Comparison of ENCODE assay signal across 8 mouse cellular contexts in the genomic region with DNA sequence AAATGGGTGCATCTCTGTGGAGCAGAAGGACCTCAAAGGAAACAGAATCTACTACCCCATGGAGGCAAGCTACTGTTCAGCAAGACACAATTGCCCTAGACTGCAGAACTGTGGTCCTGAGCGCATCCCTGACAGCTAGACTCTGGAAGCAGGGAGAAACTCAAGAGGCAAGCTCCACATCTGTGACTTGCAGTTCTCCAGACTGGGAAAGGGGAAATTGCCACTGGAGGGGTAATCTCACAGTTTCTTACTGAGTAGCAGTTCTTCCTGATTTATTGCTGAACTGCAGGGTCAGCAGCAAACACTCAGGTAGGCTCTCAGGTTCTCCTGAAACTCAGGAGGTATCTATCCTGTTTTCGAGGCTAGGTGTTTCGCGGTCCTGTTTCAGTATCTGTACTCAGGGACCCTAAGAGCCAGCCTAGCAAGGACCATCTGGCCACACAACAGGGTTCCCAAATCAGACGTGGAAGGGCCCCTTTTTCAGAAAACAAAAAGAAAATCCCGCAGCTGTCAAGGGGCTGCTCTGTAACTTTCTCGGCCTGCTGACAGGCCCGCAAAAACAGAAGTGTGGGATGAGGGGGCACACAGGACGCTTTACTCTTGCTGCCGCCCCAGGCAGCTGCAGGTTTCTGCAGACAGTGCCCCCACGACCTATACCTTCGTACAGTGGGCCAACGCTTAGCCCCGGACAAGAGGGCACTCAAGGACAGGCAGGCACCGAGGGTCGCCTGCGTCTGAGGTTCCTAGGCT. TPM values are rescaled to one million over a fixed set of nuclear protein-coding genes. Genes with fewer than 3 reads are reported as not detected.
DNase-seq lines count a peak whose midpoint lies in the region; ATAC-seq and TF ChIP-seq lines count a peak whose summit lies in the region.

No protein-coding gene starts in this region.

- peaks cover 19% of the 10 kb centered on the region for H3K4me1 ChIP-seq in liver, adult 2 months (ENCODE audit: control insufficient read depth, insufficient read depth, low read length)
- peaks cover 21% of the 10 kb centered on the region for H3K4me1 ChIP-seq in heart, postnatal 0 days (ENCODE audit: control insufficient read depth, insufficient read depth)

- peaks cover 24% of the 10 kb centered on the region for H3K79me2 ChIP-seq in liver, adult 2 months (ENCODE audit: control insufficient read depth, insufficient read depth, low read length)

- H3K4me3 ChIP-seq in liver, adult 2 months (ENCODE audit: insufficient read depth, low read depth, low read length): peak overlapping the region; percentile 69
- H3K4me3 ChIP-seq in heart, postnatal 0 days (ENCODE audit: low read depth, low read length): peak overlapping the region; percentile 90

- no peak for TF ChIP-seq POLR2A in liver, adult 2 months (IDR thresholded peaks at IDR 0.05; ENCODE audit: extremely low read depth, insufficient read depth, low read length)

- H3K4me2 ChIP-seq in heart, postnatal 0 days (ENCODE audit: low read depth, low read length): peak overlapping the region; percentile 79

- TF ChIP-seq CTCF in liver, adult 2 months (IDR thresholded peaks at IDR 0.05; ENCODE audit: low read depth, low read length): no peak
- TF ChIP-seq CTCF in heart, postnatal 0 days (IDR thresholded peaks at IDR 0.05; ENCODE audit: low read depth): no peak

- H3K9me3 ChIP-seq in heart, postnatal 0 days (replicated peaks; ENCODE audit: control insufficient read depth, low read length): no peaks in the 10 kb centered on the region

- peak; percentile 17 for DNase-seq in liver, adult 2 months (ENCODE audit: extremely low read depth, low read depth, low spot score)
- DNase-seq in liver: no peak
- DNase-seq in brain, adult 2 months (ENCODE audit: low read depth, low spot score): peak; percentile 35
- DNase-seq in heart, postnatal 0 days (ENCODE audit: low spot score): no peak
- no peak for DNase-seq in urinary bladder, postnatal 14 days (ENCODE audit: low spot score)
- DNase-seq in gastrocnemius, postnatal 4 days (ENCODE audit: low spot score in 2 of 2): no peak
- no peak for DNase-seq in gastrocnemius, adult 8-10 months (ENCODE audit: low spot score in 2 of 2)

- 11% methylated on average over 17 of the region's 17 CpGs for WGBS in liver, adult 2 months
- WGBS in heart, postnatal 0 days: 6% methylated on average over 17 of the region's 17 CpGs

- no peaks in the 10 kb centered on the region for H3K27me3 ChIP-seq in liver, adult 2 months (ENCODE audit: control insufficient read depth, insufficient read depth, low read length)
- H3K27me3 ChIP-seq in heart, postnatal 0 days (ENCODE audit: control insufficient read depth, insufficient read depth, low read length): no peaks in the 10 kb centered on the region

- H3K27ac ChIP-seq in liver, adult 2 months (replicated peaks; ENCODE audit: insufficient read depth, low read depth, low read length): peak overlapping the region; percentile 68
- H3K27ac ChIP-seq in heart, postnatal 0 days (ENCODE audit: low read depth): peak overlapping the region; percentile 81

- H3K9ac ChIP-seq in liver, adult 2 months (ENCODE audit: low read depth, low read length): peak overlapping the region; percentile 74
- peak overlapping the region; percentile 85 for H3K9ac ChIP-seq in heart, postnatal 0 days (replicated peaks; ENCODE audit: low read depth, low read length)

- H3K36me3 ChIP-seq in liver, adult 2 months (ENCODE audit: control insufficient read depth, insufficient read depth, low read length): no peaks in the 10 kb centered on the region
- peaks cover 5% of the 10 kb centered on the region for H3K36me3 ChIP-seq in heart, postnatal 0 days (replicated peaks; ENCODE audit: control insufficient read depth, insufficient read depth, low read length)

- no peak for TF ChIP-seq EP300 in heart, postnatal 0 days (IDR thresholded peaks at IDR 0.05; ENCODE audit: low read depth)

- ATAC-seq in heart, postnatal 0 days (ENCODE audit: insufficient read depth, low read depth): no peak
- ATAC-seq in megakaryocyte, adult 5-6 weeks (ENCODE audit: poor library complexity, severe bottlenecking): 0 out of 2 replicates have a peak, but pooled peaks have one; percentile 12

RNA-seq across cellular contexts. Expression of a gene that starts 0.9 kb away (rescaled TPM):
- 1.8 and 3.0 TPM in 2 replicates for total RNA-seq in liver, adult 2 months (2014; rRNA removed)
- polyA plus RNA-seq in liver, adult 2 months (2012; rRNA removed): 16.8 and 23.3 TPM in 2 replicates
- total RNA-seq in heart, postnatal 0 days (2014; rRNA removed; ENCODE audit: low replicate concordance): 6.0 and 8.7 TPM in 2 replicates
- polyA plus RNA-seq in heart, postnatal 0 days (2015; fragmentation: Nextera tagmentation; extraction: Ambion mirVana): 7.0 and 7.4 TPM in 2 replicates
- total RNA-seq in megakaryocyte, adult 5-6 weeks (2015): 9.1 and 10.4 TPM in 2 replicates
- total RNA-seq in megakaryocyte, adult 5-6 weeks (2017): 3.5 and 3.7 TPM in 2 replicates
- total RNA-seq in gastrocnemius, postnatal 4 days (2021): 10 to 100 TPM; 14.2 to 14.5 TPM
- 1 to 10 TPM; 2.9 to 5.0 (median 4.1) TPM for total RNA-seq in gastrocnemius, adult 8-10 months (2022)

RNA-seq across cellular contexts. Expression of a gene that starts 32.4 kb away (rescaled TPM):
- not detected in 2 replicates for total RNA-seq in liver, adult 2 months (2014; rRNA removed)
- not detected in 2 replicates for polyA plus RNA-seq in liver, adult 2 months (2012; rRNA removed)
- total RNA-seq in heart, postnatal 0 days (2014; rRNA removed; ENCODE audit: low replicate concordance): not detected in 2 replicates
- not detected in 2 replicates for polyA plus RNA-seq in heart, postnatal 0 days (2015; fragmentation: Nextera tagmentation; extraction: Ambion mirVana)
- total RNA-seq in megakaryocyte, adult 5-6 weeks (2015): not detected in 2 replicates
- not detected in 2 replicates for total RNA-seq in megakaryocyte, adult 5-6 weeks (2017)
- total RNA-seq in gastrocnemius, postnatal 4 days (2021): not detected
- total RNA-seq in gastrocnemius, adult 8-10 months (2022): not detected

RNA-seq across cellular contexts. Expression of a gene that starts 40.0 kb away (rescaled TPM):
- 1.2 TPM in 1 of 2 replicates, not detected in the other for total RNA-seq in liver, adult 2 months (2014; rRNA removed)
- 0.04 TPM in 1 of 2 replicates, not detected in the other for polyA plus RNA-seq in liver, adult 2 months (2012; rRNA removed)
- total RNA-seq in heart, postnatal 0 days (2014; rRNA removed; ENCODE audit: low replicate concordance): not detected in 2 replicates
- polyA plus RNA-seq in heart, postnatal 0 days (2015; fragmentation: Nextera tagmentation; extraction: Ambion mirVana): 0.19 TPM in 1 of 2 replicates, not detected in the other
- total RNA-seq in megakaryocyte, adult 5-6 weeks (2015): not detected in 2 replicates
- total RNA-seq in megakaryocyte, adult 5-6 weeks (2017): not detected in 2 replicates
- not detected for total RNA-seq in gastrocnemius, postnatal 4 days (2021)
- not detected for total RNA-seq in gastrocnemius, adult 8-10 months (2022)

RNA-seq across cellular contexts. Expression of a gene that starts 40.0 kb away (rescaled TPM):
- total RNA-seq in liver, adult 2 months (2014; rRNA removed): 11.5 and 16.0 TPM in 2 replicates
- polyA plus RNA-seq in liver, adult 2 months (2012; rRNA removed): 51.6 and 52.5 TPM in 2 replicates
- 67.9 and 88.0 TPM in 2 replicates for total RNA-seq in heart, postnatal 0 days (2014; rRNA removed; ENCODE audit: low replicate concordance)
- 46.4 and 47.2 TPM in 2 replicates for polyA plus RNA-seq in heart, postnatal 0 days (2015; fragmentation: Nextera tagmentation; extraction: Ambion mirVana)
- total RNA-seq in megakaryocyte, adult 5-6 weeks (2015): 44.2 and 45.2 TPM in 2 replicates
- total RNA-seq in megakaryocyte, adult 5-6 weeks (2017): 33.8 and 36.5 TPM in 2 replicates
- total RNA-seq in gastrocnemius, postnatal 4 days (2021): 10 to 100 TPM; 46.7 to 50.8 TPM
- 10 to 100 TPM; 18.1 to 21.0 (median 18.8) TPM for total RNA-seq in gastrocnemius, adult 8-10 months (2022)

Comparison
In these comparisons a context has a peak if more than half of its experiments do, and no peak if none do; other contexts are left out.
1. DNase-seq: peak in liver, adult 2 months (single experiment) and brain, adult 2 months (single experiment); none in liver (single experiment), heart, postnatal 0 days (single experiment), urinary bladder, postnatal 14 days (single experiment), gastrocnemius, postnatal 4 days (0 of 2) and gastrocnemius, adult 8-10 months (0 of 2).